Mouse (Mus musculus) intestine, embryonic 16.5 days (tissue): Measurements from ENCODE around the gene Blcap. TPM values are rescaled to one million over a fixed set of nuclear protein-coding genes. Genes with fewer than 3 reads are reported as not detected.
"Not testable (repeated sequence)": the region's sequence is repeated elsewhere in the genome, so short reads cannot be mapped to it uniquely, and the experiment has no call there.

ENCODE experiments used
- ATAC-seq: fragments of 200-750 bp; cut with Nextera tagmentation; 2 replicates; pipeline ENCODE4 v1.8.0; 2017; ENCODE audit warnings: moderate TSS enrichment, moderate library complexity
- H3K27ac ChIP-seq: fragments of 300-500 bp; sonication (generic); 2 replicates; pipeline ENCODE4 v1.5.1; 2014; ENCODE audit warnings: mild to moderate bottlenecking, low read length
- H3K27me3 ChIP-seq: fragments of 300-500 bp; sonication (generic); replicated peaks from 2 replicates; pipeline ENCODE4 v1.6.1; 2014; ENCODE audit warnings: low read length, control low read depth, mixed read lengths; ENCODE audit not compliant: control insufficient read depth, insufficient read depth
- H3K36me3 ChIP-seq: fragments of 300-500 bp; sonication (generic); 2 replicates; pipeline ENCODE4 v1.6.1; 2014; ENCODE audit warnings: low read length, control low read depth; ENCODE audit not compliant: control insufficient read depth, insufficient read depth
- H3K4me1 ChIP-seq: fragments of 300-500 bp; sonication (generic); 2 replicates; pipeline ENCODE4 v1.6.1; 2014; ENCODE audit warnings: low read length, control low read depth, mixed read lengths; ENCODE audit not compliant: control insufficient read depth, insufficient read depth
- H3K4me2 ChIP-seq: fragments of 300-500 bp; sonication (generic); 2 replicates; pipeline ENCODE4 v1.6.1; 2014; ENCODE audit warnings: low read depth, low read length, control low read depth
- H3K4me3 ChIP-seq: fragments of 300-500 bp; sonication (generic); 2 replicates; pipeline ENCODE4 v1.5.1; 2014; ENCODE audit warnings: mild to moderate bottlenecking, low read length
- H3K9ac ChIP-seq: fragments of 300-500 bp; sonication (generic); 2 replicates; pipeline ENCODE4 v1.6.1; 2014; ENCODE audit warnings: low read depth, low read length
- H3K9me3 ChIP-seq: fragments of 300-500 bp; sonication (generic); 2 replicates; pipeline ENCODE4 v1.6.1; 2016; ENCODE audit warnings: low read length, control low read depth; ENCODE audit not compliant: control insufficient read depth
- WGBS: fragments of 180-500 bp; shearing (Covaris S2); extraction: QIAGEN DNeasy Blood & Tissue Kit; methylation state at CpG from one replicate; pipeline ENCODE4 v1.1.7; 2014; 5-methylcytosine and 5-hydroxymethylcytosine counted together
- polyA plus RNA-seq: library from polyadenylated mRNA; unstranded; fragments of >200 nt; fragmentation: Nextera tagmentation; extraction: Ambion mirVana; gene quantifications from 2 replicates; pipeline ENCODE4 v1.2.1, GENCODE M21; 2015

Gene Blcap
- 39.0 and 42.0 TPM in 2 replicates for polyA plus RNA-seq

DNA sequence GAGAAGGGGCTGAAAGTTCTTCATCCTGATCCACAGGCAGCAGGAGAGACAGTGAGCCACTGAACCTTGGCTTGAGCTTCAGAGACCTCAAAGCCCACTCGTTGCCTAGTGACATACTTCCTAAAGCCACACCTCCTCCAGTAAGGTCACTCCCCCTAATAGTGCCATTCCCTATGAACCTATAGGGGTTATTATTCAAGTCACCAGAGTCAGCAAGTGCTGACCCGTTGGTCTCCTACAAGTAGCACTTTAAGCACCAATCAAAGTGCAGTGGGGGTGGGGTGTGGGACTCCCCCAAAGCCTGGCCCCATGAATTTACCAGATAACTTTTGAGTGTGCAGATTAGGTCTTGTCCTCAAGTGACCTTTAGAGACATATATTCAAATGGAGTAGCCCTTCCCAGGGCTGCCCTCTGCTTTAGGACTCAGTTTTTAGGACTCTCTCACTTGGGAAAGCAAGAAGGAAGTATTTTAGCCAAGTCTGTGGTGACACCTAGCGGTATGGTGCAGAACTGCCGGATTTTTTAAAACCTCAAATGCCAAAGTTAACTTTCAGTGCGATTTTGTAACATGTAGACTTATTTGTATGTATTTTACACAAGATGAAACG lies at the start of gene Blcap:
Gene Blcap, minus strand, starts transcription at position 51 of the 609 bp plus-strand sequence.
- H3K4me2 ChIP-seq = no peak within 1 kb of the TSS
- no peak within 1 kb of the TSS for H3K4me3 ChIP-seq
- no peaks in the 10 kb centered on the region for H3K36me3 ChIP-seq
- peaks cover 5% of the 10 kb centered on the region; the same call in 1 of the 2 replicates for H3K4me1 ChIP-seq
- no peak within 1 kb of the TSS for H3K9ac ChIP-seq
- 9% methylated on average over 6 of the region's 6 CpGs for WGBS
- H3K9me3 ChIP-seq = no peaks in the 10 kb centered on the region
- ATAC-seq = 0 out of 2 replicates have a peak, but pooled peaks have one; percentile 37
- H3K27ac ChIP-seq = no peak within 1 kb of the TSS
- H3K27me3 ChIP-seq = no peaks in the 10 kb centered on the region

DNA sequence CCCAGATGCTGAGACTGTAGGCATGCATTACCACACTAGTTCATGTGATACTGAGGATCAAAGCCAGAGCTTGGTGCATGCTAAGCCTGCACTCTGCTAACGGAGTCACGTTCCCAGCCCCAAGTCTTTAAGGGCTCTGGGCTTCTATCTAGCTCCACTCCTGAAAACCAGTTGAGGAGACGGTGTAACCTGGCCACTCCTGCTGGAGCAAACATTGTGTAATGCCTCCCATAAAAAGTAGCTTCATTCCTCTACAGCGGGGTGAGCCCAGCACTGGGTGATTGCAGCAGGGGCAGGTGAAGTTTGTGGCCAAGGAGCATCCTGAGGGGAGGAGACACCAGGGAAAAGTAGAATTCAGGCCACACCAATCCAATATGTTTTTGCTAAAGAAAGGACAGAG lies 47.3 kb upstream of the Blcap start:
- peak; percentile 83 for ATAC-seq
- Histone ChIP-seq H3K9ac (no peak overlapping the region), H3K9me3 (no peaks in the 10 kb centered on the region), H3K4me3 (no peak overlapping the region), H3K4me2 (no peak overlapping the region), H3K36me3 (no peaks in the 10 kb centered on the region), H3K27me3 (no peaks in the 10 kb centered on the region), H3K27ac (no peak overlapping the region), H3K4me1 (peaks cover 7% of the 10 kb centered on the region)
- 63% methylated on average over 4 of the region's 4 CpGs for WGBS

DNA sequence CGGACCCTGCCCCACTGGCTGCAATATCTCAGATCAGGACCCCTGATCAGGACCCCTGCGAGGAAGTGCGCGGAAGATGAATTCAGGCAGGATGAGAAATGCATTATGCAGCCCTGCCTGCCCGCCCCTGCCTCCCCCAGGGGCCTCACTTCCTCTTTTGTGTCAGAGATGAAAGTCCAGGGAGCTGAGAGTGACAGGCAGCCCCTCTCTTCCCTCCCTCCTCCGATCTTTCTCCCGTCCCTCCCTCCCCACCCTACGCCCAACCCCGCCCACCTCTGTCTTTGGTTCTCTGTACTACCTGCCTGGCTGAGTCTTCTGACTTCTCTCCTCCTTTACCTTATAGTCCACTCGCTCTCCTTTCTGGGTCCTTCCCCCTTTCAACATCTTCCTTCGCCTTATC lies 42.9 kb upstream of the Blcap start:
- no peak overlapping the region for H3K27ac ChIP-seq
- peaks cover 7% of the 10 kb centered on the region for H3K4me1 ChIP-seq
- 11% methylated on average over 11 of the region's 11 CpGs for WGBS
- no peaks in the 10 kb centered on the region for H3K27me3 ChIP-seq
- H3K9ac ChIP-seq = peak overlapping the region; percentile 31
- H3K36me3 ChIP-seq = no peaks in the 10 kb centered on the region
- peak; percentile 77 for ATAC-seq
- no peaks in the 10 kb centered on the region for H3K9me3 ChIP-seq
- peak overlapping the region; percentile 37 for H3K4me2 ChIP-seq
- peak overlapping the region; percentile 16 for H3K4me3 ChIP-seq

GRCm38 (mm10) chr2:157611735-157612134 lies 40.7 kb upstream of the Blcap start:
- 74% methylated on average over 3 of the region's 3 CpGs for WGBS
- no peak overlapping the region for H3K4me2 ChIP-seq
- H3K4me3 ChIP-seq = no peak overlapping the region
- H3K9ac ChIP-seq = no peak overlapping the region
- no peak for ATAC-seq
- no peaks in the 10 kb centered on the region for H3K9me3 ChIP-seq
- H3K27me3 ChIP-seq = no peaks in the 10 kb centered on the region
- H3K36me3 ChIP-seq = no peaks in the 10 kb centered on the region
- H3K4me1 ChIP-seq = peaks cover 19% of the 10 kb centered on the region
- no peak overlapping the region for H3K27ac ChIP-seq

GRCm38 (mm10) chr2:157607542-157608236 lies 36.6 kb upstream of the Blcap start:
- Histone ChIP-seq H3K36me3 (no peaks in the 10 kb centered on the region), H3K4me2 (no peak overlapping the region), H3K9me3 (no peaks in the 10 kb centered on the region), H3K9ac (0 out of 2 replicates have a peak overlapping the region, but pooled peaks have one; percentile 24), H3K27me3 (no peaks in the 10 kb centered on the region), H3K4me1 (peaks cover 19% of the 10 kb centered on the region), H3K27ac (peak overlapping the region; percentile 81), H3K4me3 (no peak overlapping the region)
- 40% methylated on average over 9 of the region's 9 CpGs for whole genome bisulfite sequencing
- peak; percentile 75 for ATAC-seq

GRCm38 (mm10) chr2:157605025-157605675 lies 34.1 kb upstream of the Blcap start:
- ATAC-seq = peak; percentile 52; the same call in 1 of the 2 replicates
- Histone ChIP-seq H3K27ac (no peak overlapping the region), H3K9me3 (no peaks in the 10 kb centered on the region), H3K4me1 (peaks cover 33% of the 10 kb centered on the region), H3K4me3 (no peak overlapping the region), H3K9ac (no peak overlapping the region), H3K4me2 (no peak overlapping the region), H3K27me3 (no peaks in the 10 kb centered on the region), H3K36me3 (no peaks in the 10 kb centered on the region)
- WGBS = 6% methylated on average over 18 of the region's 18 CpGs

DNA sequence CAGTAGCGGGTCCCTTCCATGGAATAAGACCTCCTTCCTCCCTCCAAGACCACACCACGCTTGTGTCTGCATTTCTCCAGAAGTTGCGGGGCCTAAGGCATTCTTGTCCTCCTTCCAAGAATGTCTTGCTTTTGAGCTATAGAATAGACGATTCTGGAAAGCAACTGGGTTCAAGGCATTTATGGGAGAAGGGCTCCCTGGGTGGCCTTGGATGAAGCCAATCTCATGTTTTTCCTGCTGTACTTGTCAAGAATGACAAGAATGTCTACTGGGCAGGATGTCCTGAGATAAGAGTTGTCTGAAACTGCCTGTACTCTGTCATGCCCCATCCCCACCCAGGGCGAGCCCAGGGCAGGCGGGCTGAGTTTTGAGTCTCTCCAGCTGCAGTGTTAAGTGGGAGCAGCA lies 30.4 kb upstream of the Blcap start:
- Histone ChIP-seq H3K9ac (0 out of 2 replicates have a peak overlapping the region, but pooled peaks have one; percentile 29), H3K27ac (peak overlapping the region; percentile 80), H3K4me1 (peaks cover 19% of the 10 kb centered on the region), H3K27me3 (no peaks in the 10 kb centered on the region), H3K4me3 (no peak overlapping the region), H3K4me2 (0 out of 2 replicates have a peak overlapping the region, but pooled peaks have one; percentile 9), H3K9me3 (no peaks in the 10 kb centered on the region), H3K36me3 (no peaks in the 10 kb centered on the region)
- ATAC-seq = peak; percentile 85
- WGBS = 35% methylated on average over 6 of the region's 6 CpGs

DNA sequence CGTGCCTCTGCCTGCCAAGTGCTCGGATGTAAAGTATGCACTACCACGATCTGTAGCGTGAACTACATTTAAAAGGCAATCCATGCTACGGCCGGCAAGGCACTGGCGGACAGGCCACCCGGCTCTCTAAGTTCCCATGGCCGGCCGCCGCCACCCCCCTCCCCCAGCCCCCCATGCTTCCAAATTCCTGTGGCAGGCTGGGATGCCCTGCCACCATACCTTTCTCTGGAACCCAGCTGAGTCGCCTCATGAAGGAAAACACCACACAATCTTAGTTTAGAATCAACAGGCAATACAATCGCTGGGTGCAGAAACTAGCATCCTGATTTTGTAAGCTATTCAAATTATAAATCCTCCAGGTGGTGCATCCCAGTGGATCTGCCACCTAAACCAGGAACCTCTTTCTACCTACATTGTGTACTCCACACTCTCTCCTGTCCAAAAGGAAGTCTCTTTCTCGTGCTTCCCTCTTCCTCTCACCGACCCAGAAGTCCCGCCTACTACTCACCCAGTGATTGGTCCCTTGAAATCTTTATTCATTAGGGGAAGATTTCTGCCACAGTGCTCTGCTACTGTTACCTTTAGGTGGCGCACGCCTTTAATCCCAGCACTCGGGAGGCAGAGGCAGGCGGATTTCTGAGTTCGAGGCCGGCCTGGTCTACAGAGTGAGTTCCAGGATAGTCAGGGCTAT lies 25.9 kb upstream of the Blcap start:
- Histone ChIP-seq H3K9ac (peak overlapping the region; percentile 14; the same call in 1 of the 2 replicates), H3K36me3 (no peaks in the 10 kb centered on the region), H3K4me3 (peak overlapping the region; percentile 11), H3K27ac (no peak overlapping the region), H3K4me1 (peaks cover 14% of the 10 kb centered on the region), H3K4me2 (no peak overlapping the region), H3K9me3 (no peaks in the 10 kb centered on the region), H3K27me3 (no peaks in the 10 kb centered on the region)
- WGBS = 64% methylated on average over 22 of the region's 22 CpGs
- no peak for ATAC-seq

- H3K27me3 ChIP-seq, ATAC-seq, H3K36me3 ChIP-seq, H3K4me1 ChIP-seq, H3K4me2 ChIP-seq, H3K4me3 ChIP-seq, H3K9ac ChIP-seq, H3K27ac ChIP-seq, H3K9me3 ChIP-seq: not testable (repeated sequence)
- 33% methylated on average over 7 of the region's 7 CpGs for WGBS
Observed at GRCm38 (mm10) chr2:157585351-157585750, 14.3 kb upstream of the Blcap start.
